14 mouse cellular contexts compared by ENCODE assay signal in the genomic region with DNA sequence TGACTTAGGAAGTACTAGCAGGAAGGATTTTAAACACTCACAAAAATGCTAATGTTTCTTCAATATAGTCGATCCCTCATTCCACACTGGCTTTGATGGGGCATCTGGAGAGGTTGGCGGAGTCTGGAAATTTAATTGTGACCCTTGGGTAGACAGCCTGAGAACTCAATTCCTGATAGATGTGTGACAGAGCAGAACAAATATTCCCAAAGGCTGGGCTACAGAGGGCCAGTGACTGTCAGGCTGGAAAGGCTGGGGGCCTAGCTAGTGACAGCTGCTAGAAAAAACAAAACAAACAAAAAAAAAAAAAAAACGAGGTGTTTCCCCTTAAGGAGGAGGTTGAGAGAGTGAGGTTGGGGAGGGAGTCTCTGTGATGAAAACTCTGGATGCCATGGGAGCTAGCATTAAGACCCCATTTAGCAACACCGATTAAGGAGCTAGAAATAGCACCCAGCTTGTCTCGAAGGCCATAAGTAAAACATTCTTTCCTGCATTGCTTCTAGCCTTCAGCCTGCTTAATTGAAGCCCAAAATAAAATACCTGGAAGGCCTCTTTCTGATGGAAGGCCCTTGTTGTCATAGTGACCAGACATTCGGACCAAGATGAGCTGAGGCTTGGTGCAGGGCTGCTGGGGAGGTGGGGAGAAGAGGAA.
A peak's percentile ranks its signal among the peaks of the same experiment; 100 is the strongest.
DNase-seq lines count a peak whose midpoint lies in the region; ATAC-seq and TF ChIP-seq lines count a peak whose summit lies in the region.
"Had no signal": no experiment of that assay in that cellular context is flagged by ENCODE, and none has a peak within 500 bp of the region (broad histone marks: within the 10 kb centered on the region; RNA-seq: fewer than 3 reads in every experiment).

No protein-coding gene starts in this region.

- no peak overlapping the region for H3K4me2 ChIP-seq in heart, postnatal 0 days (ENCODE audit: low read depth, low read length)
- H3K4me2 ChIP-seq in forebrain, embryonic 13.5 days: no peak overlapping the region
- no peak overlapping the region for H3K4me2 ChIP-seq in hindbrain, embryonic 14.5 days (replicated peaks)
- H3K4me2 ChIP-seq in midbrain, embryonic 16.5 days (ENCODE audit: low read length): no peak overlapping the region
- H3K4me2 ChIP-seq: embryonic facial prominence, embryonic 15.5 days; lung, embryonic 15.5 days had no signal

- no peaks in the 10 kb centered on the region for H3K27me3 ChIP-seq in heart, postnatal 0 days (ENCODE audit: control insufficient read depth, insufficient read depth, low read length)
- no peaks in the 10 kb centered on the region for H3K27me3 ChIP-seq in forebrain, embryonic 13.5 days
- no peaks in the 10 kb centered on the region for H3K27me3 ChIP-seq in hindbrain, embryonic 14.5 days (ENCODE audit: control insufficient read depth, insufficient read depth, low read length)
- H3K27me3 ChIP-seq in midbrain, embryonic 16.5 days (ENCODE audit: control insufficient read depth, insufficient read depth, low read depth, low read length): no peaks in the 10 kb centered on the region
- H3K27me3 ChIP-seq: embryonic facial prominence, embryonic 15.5 days had no signal

- no peak overlapping the region for H3K4me3 ChIP-seq in heart, postnatal 0 days (ENCODE audit: low read depth, low read length)
- H3K4me3 ChIP-seq in forebrain, embryonic 13.5 days: no peak overlapping the region
- H3K4me3 ChIP-seq in hindbrain, embryonic 14.5 days (replicated peaks; ENCODE audit: low read length): no peak overlapping the region
- H3K4me3 ChIP-seq in midbrain, embryonic 16.5 days (ENCODE audit: low read depth, low read length): no peak overlapping the region
- H3K4me3 ChIP-seq: embryonic facial prominence, embryonic 15.5 days; gastrocnemius, adult 2 months; lung, embryonic 15.5 days had no signal

- peak overlapping the region; percentile 95 for H3K27ac ChIP-seq in heart, postnatal 0 days (ENCODE audit: low read depth)
- H3K27ac ChIP-seq in forebrain, embryonic 13.5 days: peak overlapping the region; percentile 11
- H3K27ac ChIP-seq in hindbrain, embryonic 14.5 days: peak overlapping the region; percentile 45
- peak overlapping the region; percentile 48 for H3K27ac ChIP-seq in midbrain, embryonic 16.5 days (ENCODE audit: low read length)
- H3K27ac ChIP-seq: embryonic facial prominence, embryonic 15.5 days; gastrocnemius, adult 2 months; lung, embryonic 15.5 days had no signal

- peak overlapping the region; percentile 37; the same call in 1 of the 2 replicates for H3K9ac ChIP-seq in heart, postnatal 0 days (replicated peaks; ENCODE audit: low read depth, low read length)
- H3K9ac ChIP-seq in forebrain, embryonic 13.5 days: no peak overlapping the region
- no peak overlapping the region for H3K9ac ChIP-seq in hindbrain, embryonic 14.5 days
- 0 out of 2 replicates have a peak overlapping the region, but pooled peaks have one; percentile 2 for H3K9ac ChIP-seq in midbrain, embryonic 16.5 days (ENCODE audit: low read depth, low read length)
- H3K9ac ChIP-seq: embryonic facial prominence, embryonic 15.5 days; lung, embryonic 15.5 days had no signal

- 28% methylated on average over 6 of the region's 6 CpGs for WGBS in heart, postnatal 0 days
- 27% methylated on average over 6 of the region's 6 CpGs for WGBS in forebrain, embryonic 13.5 days
- WGBS in hindbrain, embryonic 14.5 days: 15% methylated on average over 6 of the region's 6 CpGs
- 20% methylated on average over 6 of the region's 6 CpGs for WGBS in midbrain, embryonic 16.5 days

- H3K9me3 ChIP-seq in heart, postnatal 0 days (replicated peaks; ENCODE audit: control insufficient read depth, low read length): no peaks in the 10 kb centered on the region
- no peaks in the 10 kb centered on the region for H3K9me3 ChIP-seq in forebrain, embryonic 13.5 days (replicated peaks)
- H3K9me3 ChIP-seq in hindbrain, embryonic 14.5 days (ENCODE audit: control insufficient read depth, low read length): no peaks in the 10 kb centered on the region
- H3K9me3 ChIP-seq in midbrain, embryonic 16.5 days (replicated peaks; ENCODE audit: control insufficient read depth, low read length, poor library complexity, severe bottlenecking): no peaks in the 10 kb centered on the region
- H3K9me3 ChIP-seq: embryonic facial prominence, embryonic 15.5 days; lung, embryonic 15.5 days had no signal

- no peak for TF ChIP-seq EP300 in heart, postnatal 0 days (IDR thresholded peaks at IDR 0.05; ENCODE audit: low read depth)

- ATAC-seq in heart, postnatal 0 days (ENCODE audit: insufficient read depth, low read depth): peak; percentile 51
- peak; percentile 43; the same call in 1 of the 2 replicates for ATAC-seq in forebrain, embryonic 13.5 days
- no peak for ATAC-seq in hindbrain, embryonic 14.5 days (ENCODE audit: low FRiP score)
- peak; percentile 46 for ATAC-seq in midbrain, embryonic 16.5 days

- peaks cover 65% of the 10 kb centered on the region for H3K4me1 ChIP-seq in heart, postnatal 0 days (ENCODE audit: control insufficient read depth, insufficient read depth)
- peaks cover 55% of the 10 kb centered on the region for H3K4me1 ChIP-seq in forebrain, embryonic 13.5 days
- H3K4me1 ChIP-seq in hindbrain, embryonic 14.5 days (replicated peaks; ENCODE audit: control insufficient read depth, insufficient read depth, low read length): peaks cover 39% of the 10 kb centered on the region
- H3K4me1 ChIP-seq in midbrain, embryonic 16.5 days (ENCODE audit: control insufficient read depth, insufficient read depth, low read length): peaks cover 24% of the 10 kb centered on the region

- no peaks in the 10 kb centered on the region for H3K36me3 ChIP-seq in heart, postnatal 0 days (replicated peaks; ENCODE audit: control insufficient read depth, insufficient read depth, low read length)
- H3K36me3 ChIP-seq in forebrain, embryonic 13.5 days (ENCODE audit: poor library complexity, severe bottlenecking): no peaks in the 10 kb centered on the region; the same call in 1 of the 2 replicates
- no peaks in the 10 kb centered on the region for H3K36me3 ChIP-seq in hindbrain, embryonic 14.5 days (replicated peaks; ENCODE audit: control insufficient read depth, insufficient read depth)
- no peaks in the 10 kb centered on the region for H3K36me3 ChIP-seq in midbrain, embryonic 16.5 days (ENCODE audit: control insufficient read depth, insufficient read depth, low read length)
- H3K36me3 ChIP-seq: embryonic facial prominence, embryonic 15.5 days; lung, embryonic 15.5 days had no signal

- TF ChIP-seq CTCF in heart, postnatal 0 days (IDR thresholded peaks at IDR 0.05; ENCODE audit: low read depth): no peak

- DNase-seq in heart, postnatal 0 days (ENCODE audit: low spot score): peak; percentile 86
- DNase-seq in heart, postnatal 4 days: no peak
- no peak for DNase-seq in hindbrain, embryonic 14.5 days (ENCODE audit: low spot score)
- no peak for DNase-seq in right cerebral cortex, postnatal 4 days
- no peak for DNase-seq in urinary bladder, postnatal 25 days (ENCODE audit: low spot score)
- DNase-seq: adrenal gland, postnatal 10 days; cerebellum, adult 11-12 months; gastrocnemius, adult 2 months; kidney, adult 9 months; retina, postnatal 1 day had no signal

Comparison
In these comparisons a context has a peak if more than half of its experiments do, and no peak if none do; other contexts are left out.
1. H3K27ac ChIP-seq: peak in every context shown above with its lines; median percentile 95 in heart, postnatal 0 days; 48 in midbrain, embryonic 16.5 days; 45 in hindbrain, embryonic 14.5 days; 11 in forebrain, embryonic 13.5 days.
2. H3K9ac ChIP-seq: peak in heart, postnatal 0 days (single experiment) and midbrain, embryonic 16.5 days (single experiment); none in forebrain, embryonic 13.5 days (single experiment) and hindbrain, embryonic 14.5 days (single experiment).